Mouse (Mus musculus): ENCODE data around the gene St6galnac3.

DNA sequence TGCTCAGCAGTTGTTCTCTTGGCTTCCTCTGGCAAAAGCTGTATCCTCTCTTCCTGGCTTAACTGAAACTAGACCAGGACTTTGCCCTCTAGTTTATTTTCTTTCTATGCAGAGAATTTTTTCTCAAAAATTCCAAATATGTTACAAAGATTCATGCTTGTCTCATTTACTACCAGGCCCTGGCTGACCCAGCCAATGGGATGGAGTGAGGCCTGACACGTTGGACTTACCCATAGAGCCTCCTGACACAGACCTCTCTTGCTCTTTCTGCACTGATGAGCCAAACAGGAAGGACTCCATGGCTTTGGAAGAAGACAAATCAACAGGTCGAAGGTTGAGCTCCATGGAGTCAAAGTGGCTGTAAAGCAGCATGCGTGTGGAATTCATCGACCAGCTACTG lies 526.5 kb downstream of the St6galnac3 start:
- TF ChIP-seq CTCF (IDR thresholded peaks at IDR 0.05; ENCODE audit: control insufficient read depth, insufficient read depth, low read length): no peak
- TF ChIP-seq POLR2A (IDR thresholded peaks at IDR 0.05; ENCODE audit: borderline replicate concordance, control insufficient read depth, low read depth, low read length): no peak

Measured in bone marrow, adult 2 months (tissue).